Mouse (Mus musculus) thymus, postnatal 10 days (tissue): ENCODE results near the gene Rfpl4.
A peak's percentile ranks its signal among the peaks of the same experiment; 100 is the strongest.
"Not testable (repeated sequence)": the region's sequence is repeated elsewhere in the genome, so short reads cannot be mapped to it uniquely, and the experiment has no call there.

Source experiments
- DNase-seq, 2 experiments: peaks; one replicate each; pipeline ENCODE4 v3.0.0; 2021; ENCODE audit warnings: low spot score in 2 of 2

The Rfpl4 gene

GRCm38 (mm10) chr7:5116850-5117249 lies at the start of gene Rfpl4:
TSS of gene Rfpl4 (minus strand) at chr7:5116950.
- no peak for DNase-seq

GRCm38 (mm10) chr7:5149570-5149969 lies 32.8 kb upstream of the Rfpl4 start, which contains the start of gene Vmn1r55:
TSS of gene Vmn1r55 (minus strand) at chr7:5149670.
- DNase-seq: not testable (repeated sequence)

GRCm38 (mm10) chr7:5125549-5126406 lies 9.0 kb upstream of the Rfpl4 start, which contains the start of gene Rasl2-9:
TSS of gene Rasl2-9 (minus strand) at chr7:5125950.
- peak; percentile 7 to 64 for DNase-seq

- no peak for DNase-seq
These were observed 8.3 kb upstream of the Rfpl4 start for GRCm38 (mm10) chr7:5125078-5125477.

GRCm38 (mm10) chr7:5112701-5113100 lies 4.0 kb downstream of the Rfpl4 start:
- no peak for DNase-seq

- DNase-seq: no peak
These were observed 7.4 kb downstream of the Rfpl4 start for GRCm38 (mm10) chr7:5109301-5109700.

GRCm38 (mm10) chr7:5108272-5108671 lies 8.5 kb downstream of the Rfpl4 start:
- no peak for DNase-seq

GRCm38 (mm10) chr7:5102564-5102963 lies 14.2 kb downstream of the Rfpl4 start:
- no peak for DNase-seq

- no peak for DNase-seq
These were observed 15.6 kb downstream of the Rfpl4 start for GRCm38 (mm10) chr7:5101066-5101663.

GRCm38 (mm10) chr7:5099796-5100195 lies 17.0 kb downstream of the Rfpl4 start:
- DNase-seq: no peak

- no peak for DNase-seq
These were observed 18.0 kb downstream of the Rfpl4 start for GRCm38 (mm10) chr7:5098769-5099168.

- DNase-seq: no peak
These were observed 23.8 kb downstream of the Rfpl4 start for GRCm38 (mm10) chr7:5092831-5093510.

- DNase-seq: no peak
These were observed 24.4 kb downstream of the Rfpl4 start for GRCm38 (mm10) chr7:5092381-5092780.

GRCm38 (mm10) chr7:5091008-5091728 lies 25.6 kb downstream of the Rfpl4 start:
- DNase-seq: no peak

GRCm38 (mm10) chr7:5089853-5090252 lies 26.9 kb downstream of the Rfpl4 start:
- no peak for DNase-seq

- no peak for DNase-seq
These were observed 28.9 kb downstream of the Rfpl4 start for GRCm38 (mm10) chr7:5087886-5088285.

- no peak for DNase-seq
These were observed 29.8 kb downstream of the Rfpl4 start for GRCm38 (mm10) chr7:5086921-5087440.

- no peak for DNase-seq
These were observed 31.2 kb downstream of the Rfpl4 start for GRCm38 (mm10) chr7:5085512-5085911.

- no peak for DNase-seq
These were observed 33.2 kb downstream of the Rfpl4 start for GRCm38 (mm10) chr7:5083325-5084105.

GRCm38 (mm10) chr7:5081939-5082338 lies 34.8 kb downstream of the Rfpl4 start:
- no peak for DNase-seq

GRCm38 (mm10) chr7:5081241-5081640 lies 35.5 kb downstream of the Rfpl4 start:
- no peak for DNase-seq
